Comparison of ENCODE assay signal across 8 mouse cellular contexts in genomic region chr17:87125344-87125743, GRCm38 (mm10). TPM values are rescaled to one million over a fixed set of nuclear protein-coding genes. Genes with fewer than 3 reads are reported as not detected.
DNase-seq lines count a peak whose midpoint lies in the region; ATAC-seq lines count a peak whose summit lies in the region.

No protein-coding gene starts in this region.

- H3K4me1 ChIP-seq in heart, embryonic 12.5 days (replicated peaks): peaks cover 19% of the 10 kb centered on the region
- no peaks in the 10 kb centered on the region for H3K4me1 ChIP-seq in hindbrain, embryonic 11.5 days (replicated peaks; ENCODE audit: control insufficient read depth, insufficient read depth, low read length)
- H3K4me1 ChIP-seq in midbrain, embryonic 11.5 days (ENCODE audit: control insufficient read depth, insufficient read depth, low read length): no peaks in the 10 kb centered on the region

- peak overlapping the region; percentile 30 for H3K4me3 ChIP-seq in heart, embryonic 12.5 days
- H3K4me3 ChIP-seq in hindbrain, embryonic 11.5 days (ENCODE audit: low read depth, low read length): no peak overlapping the region
- peak overlapping the region; percentile 3; the same call in 1 of the 2 replicates for H3K4me3 ChIP-seq in midbrain, embryonic 11.5 days (ENCODE audit: low read depth, low read length)

- peak overlapping the region; percentile 65 for H3K4me2 ChIP-seq in heart, embryonic 12.5 days
- peak overlapping the region; percentile 32 for H3K4me2 ChIP-seq in hindbrain, embryonic 11.5 days (replicated peaks; ENCODE audit: low read depth, low read length)
- peak overlapping the region; percentile 32 for H3K4me2 ChIP-seq in midbrain, embryonic 11.5 days

- peaks cover 49% of the 10 kb centered on the region for H3K36me3 ChIP-seq in heart, embryonic 12.5 days
- H3K36me3 ChIP-seq in hindbrain, embryonic 11.5 days (ENCODE audit: control insufficient read depth, insufficient read depth, low read length): no peaks in the 10 kb centered on the region
- H3K36me3 ChIP-seq in midbrain, embryonic 11.5 days (ENCODE audit: control insufficient read depth, insufficient read depth, low read length): no peaks in the 10 kb centered on the region

- WGBS in heart, embryonic 12.5 days: 56% methylated on average over 24 of the region's 24 CpGs
- 34% methylated on average over 24 of the region's 24 CpGs for WGBS in hindbrain, embryonic 11.5 days
- 50% methylated on average over 24 of the region's 24 CpGs for WGBS in midbrain, embryonic 11.5 days

- H3K9ac ChIP-seq in heart, embryonic 12.5 days: peak overlapping the region; percentile 52; the same call in 1 of the 2 replicates
- H3K9ac ChIP-seq in hindbrain, embryonic 11.5 days (ENCODE audit: low read depth, low read length): no peak overlapping the region
- no peak overlapping the region for H3K9ac ChIP-seq in midbrain, embryonic 11.5 days (ENCODE audit: low read length)

- peaks cover 7% of the 10 kb centered on the region; the same call in 1 of the 2 replicates for H3K9me3 ChIP-seq in heart, embryonic 12.5 days (replicated peaks)
- H3K9me3 ChIP-seq in hindbrain, embryonic 11.5 days (ENCODE audit: control insufficient read depth, low read length): no peaks in the 10 kb centered on the region
- no peaks in the 10 kb centered on the region for H3K9me3 ChIP-seq in midbrain, embryonic 11.5 days (ENCODE audit: control insufficient read depth, low read length)

- intact Hi-C loops in left cerebral cortex, postnatal 36 days (cut with DNase I): no loop called here

- ATAC-seq in heart, embryonic 12.5 days (ENCODE audit: insufficient number of reproducible peaks, low FRiP score): peak; percentile 73; the same call in 1 of the 2 replicates
- no peak for ATAC-seq in hindbrain, embryonic 11.5 days (ENCODE audit: low FRiP score)
- peak; percentile 38; the same call in 1 of the 2 replicates for ATAC-seq in midbrain, embryonic 11.5 days (ENCODE audit: low FRiP score)

- no peaks in the 10 kb centered on the region for H3K27me3 ChIP-seq in heart, embryonic 12.5 days (replicated peaks)
- H3K27me3 ChIP-seq in hindbrain, embryonic 11.5 days (ENCODE audit: control insufficient read depth, insufficient read depth, low read length): no peaks in the 10 kb centered on the region
- no peaks in the 10 kb centered on the region for H3K27me3 ChIP-seq in midbrain, embryonic 11.5 days (ENCODE audit: control insufficient read depth, insufficient read depth, low read length)

- no peak overlapping the region for H3K27ac ChIP-seq in heart, embryonic 12.5 days (ENCODE audit: poor library complexity, severe bottlenecking)
- H3K27ac ChIP-seq in hindbrain, embryonic 11.5 days (ENCODE audit: low read depth, low read length): no peak overlapping the region
- no peak overlapping the region for H3K27ac ChIP-seq in midbrain, embryonic 11.5 days (ENCODE audit: low read depth, low read length)

- no peak for DNase-seq in heart, adult 8-10 months (ENCODE audit: low spot score)
- peak; percentile 49 for DNase-seq in embryo, embryonic 10 days (ENCODE audit: low spot score)
- peak; percentile 22 for DNase-seq in hindbrain, embryonic 11.5 days (ENCODE audit: low spot score)
- DNase-seq in midbrain, embryonic 11.5 days (ENCODE audit: low spot score, missing footprints): peak; percentile 89
- DNase-seq in thymus, postnatal 0 days (ENCODE audit: low spot score): no peak
- no peak for DNase-seq in thymus, postnatal 25 days
- DNase-seq in left cerebral cortex, postnatal 36 days (ENCODE audit: low spot score in 2 of 2): no peak

RNA-seq across cellular contexts. Expression of gene Socs5, which starts 17.9 kb away (rescaled TPM):
- polyA plus RNA-seq in heart, embryonic 12.5 days (2016; fragmentation: Nextera tagmentation; extraction: Ambion mirVana): 13.5 and 17.0 TPM in 2 replicates
- total RNA-seq in heart, adult 8-10 months (2022): 10 to 100 TPM; 31.0 to 35.6 (median 32.5) TPM
- 15.0 and 16.2 TPM in 2 replicates for polyA plus RNA-seq in hindbrain, embryonic 11.5 days (2014; fragmentation: Nextera tagmentation; extraction: Ambion mirVana)
- polyA plus RNA-seq in midbrain, embryonic 11.5 days (2014; fragmentation: Nextera tagmentation; extraction: Ambion mirVana): 13.0 and 15.5 TPM in 2 replicates
- 3.5 and 3.6 TPM in 2 replicates for polyA plus RNA-seq in thymus, postnatal 0 days (2015; fragmentation: Nextera tagmentation; extraction: Ambion mirVana)
- 100 to 1,000 TPM; 112 to 120 TPM for total RNA-seq in left cerebral cortex, postnatal 36 days (2021)

Comparison
In these comparisons a context has a peak if more than half of its experiments do, and no peak if none do; other contexts are left out.
1. DNase-seq: peak in embryo, embryonic 10 days (single experiment), hindbrain, embryonic 11.5 days (single experiment) and midbrain, embryonic 11.5 days (single experiment); none in heart, adult 8-10 months (single experiment), thymus, postnatal 0 days (single experiment), thymus, postnatal 25 days (single experiment) and left cerebral cortex, postnatal 36 days (0 of 2).
2. Peak in every context shown above with its lines, with median percentiles within 50 percentile points of each other: H3K4me2 ChIP-seq.